Mouse (Mus musculus) stomach, embryonic 15.5 days (tissue): Measurements from ENCODE around the gene Gjb3. TPM values are rescaled to one million over a fixed set of nuclear protein-coding genes. Genes with fewer than 3 reads are reported as not detected.

ENCODE experiments used
- polyA plus RNA-seq: library from polyadenylated mRNA; unstranded; fragments of >200 nt; fragmentation: Nextera tagmentation; extraction: Ambion mirVana; gene quantifications from 2 replicates; pipeline ENCODE4 v1.2.1, GENCODE M21; 2015

The Gjb3 gene
- polyA plus RNA-seq, 1 experiment from 2014 or later, result 5.6 TPM

Other genes with a start within 250 kb of the Gjb3 start
- 21.6 and 24.2 TPM in 2 replicates for gene Tmem35b, start 207.2 kb downstream of the Gjb3 start, polyA plus RNA-seq
- 1.4 and 1.7 TPM in 2 replicates for gene Dlgap3, start 161.6 kb downstream of the Gjb3 start, polyA plus RNA-seq
- 52.5 and 52.6 TPM in 2 replicates for gene Smim12, start 87.1 kb downstream of the Gjb3 start, polyA plus RNA-seq
- 15.2 and 15.9 TPM in 2 replicates for gene Gja4, start 16.8 kb downstream of the Gjb3 start, polyA plus RNA-seq
- gene Gjb4, start 23.2 kb upstream of the Gjb3 start, polyA plus RNA-seq, result 0.53 and 0.89 TPM in 2 replicates
- 0.76 and 0.90 TPM in 2 replicates for gene Gjb5, start 27.3 kb upstream of the Gjb3 start, polyA plus RNA-seq